In genomic region chr14:121962128-121962890, GRCm38 (mm10) we compare ENCODE assay signal across 11 mouse cellular contexts. TPM values are rescaled to one million over a fixed set of nuclear protein-coding genes. Genes with fewer than 3 reads are reported as not detected.
DNase-seq lines count a peak whose midpoint lies in the region; ATAC-seq and TF ChIP-seq lines count a peak whose summit lies in the region.
"Had no signal": no experiment of that assay in that cellular context is flagged by ENCODE, and none has a peak within 500 bp of the region (broad histone marks: within the 10 kb centered on the region; RNA-seq: fewer than 3 reads in every experiment).

No protein-coding gene starts in this region.

- H3K9me3 ChIP-seq in forebrain, postnatal 0 days (ENCODE audit: low read length) = no peaks in the 10 kb centered on the region
- no peaks in the 10 kb centered on the region for H3K9me3 ChIP-seq in forebrain, embryonic 14.5 days (replicated peaks; ENCODE audit: control insufficient read depth, low read length)
- no peaks in the 10 kb centered on the region for H3K9me3 ChIP-seq in heart, embryonic 14.5 days (ENCODE audit: control insufficient read depth, low read length)
- H3K9me3 ChIP-seq: midbrain, embryonic 12.5 days had no signal

- H3K36me3 ChIP-seq in forebrain, postnatal 0 days (ENCODE audit: insufficient read depth) = no peaks in the 10 kb centered on the region
- no peaks in the 10 kb centered on the region for H3K36me3 ChIP-seq in forebrain, embryonic 14.5 days (ENCODE audit: control insufficient read depth, insufficient read depth, low read length)
- no peaks in the 10 kb centered on the region for H3K36me3 ChIP-seq in liver, adult 2 months (ENCODE audit: control insufficient read depth, insufficient read depth, low read length)
- no peaks in the 10 kb centered on the region for H3K36me3 ChIP-seq in heart, embryonic 14.5 days (ENCODE audit: control insufficient read depth, insufficient read depth, low read length)
- H3K36me3 ChIP-seq: midbrain, embryonic 12.5 days had no signal

- no peak overlapping the region for H3K4me3 ChIP-seq in forebrain, postnatal 0 days (ENCODE audit: low read depth, low read length)
- no peak overlapping the region for H3K4me3 ChIP-seq in forebrain, embryonic 14.5 days (ENCODE audit: low read depth, low read length)
- H3K4me3 ChIP-seq in liver, adult 2 months (ENCODE audit: insufficient read depth, low read depth, low read length) = no peak overlapping the region
- no peak overlapping the region for H3K4me3 ChIP-seq in heart, embryonic 14.5 days (ENCODE audit: control insufficient read depth in 1 of 2, insufficient read depth in 1 of 2, low read depth in 1 of 2, low read length in 2 of 2)
- H3K4me3 ChIP-seq: midbrain, embryonic 12.5 days had no signal

- H3K4me2 ChIP-seq in forebrain, postnatal 0 days (ENCODE audit: low read depth) = no peak overlapping the region
- no peak overlapping the region for H3K4me2 ChIP-seq in forebrain, embryonic 14.5 days (ENCODE audit: low read length)
- H3K4me2 ChIP-seq in heart, embryonic 14.5 days (ENCODE audit: low read length) = peak overlapping the region; percentile 49
- H3K4me2 ChIP-seq: midbrain, embryonic 12.5 days had no signal

- no peak for DNase-seq in forebrain, postnatal 0 days
- no peak for DNase-seq in forebrain, embryonic 14.5 days (ENCODE audit: low spot score)
- DNase-seq in liver, adult 2 months (ENCODE audit: extremely low read depth, low read depth, low spot score) = no peak
- no peak for DNase-seq in liver
- DNase-seq in embryo, embryonic 10 days (ENCODE audit: low spot score) = no peak
- DNase-seq: cerebellum, adult 11-12 months had no signal

- no peak for TF ChIP-seq POLR2A in liver, adult 2 months (IDR thresholded peaks at IDR 0.05; ENCODE audit: extremely low read depth, insufficient read depth, low read length)

- H3K27me3 ChIP-seq in forebrain, postnatal 0 days (ENCODE audit: insufficient read depth, low read length) = no peaks in the 10 kb centered on the region
- H3K27me3 ChIP-seq in forebrain, embryonic 14.5 days (replicated peaks; ENCODE audit: control insufficient read depth, insufficient read depth, low read length) = no peaks in the 10 kb centered on the region
- no peaks in the 10 kb centered on the region for H3K27me3 ChIP-seq in liver, adult 2 months (ENCODE audit: control insufficient read depth, insufficient read depth, low read length)
- H3K27me3 ChIP-seq in heart, embryonic 14.5 days (ENCODE audit: control insufficient read depth, insufficient read depth, low read length) = no peaks in the 10 kb centered on the region
- H3K27me3 ChIP-seq: midbrain, embryonic 12.5 days had no signal

- no peak overlapping the region for H3K9ac ChIP-seq in forebrain, postnatal 0 days
- no peak overlapping the region for H3K9ac ChIP-seq in forebrain, embryonic 14.5 days (ENCODE audit: low read length)
- H3K9ac ChIP-seq in liver, adult 2 months (ENCODE audit: low read depth, low read length) = no peak overlapping the region
- 0 out of 2 replicates have a peak overlapping the region, but pooled peaks have one; percentile 23 for H3K9ac ChIP-seq in heart, embryonic 14.5 days (ENCODE audit: low read length)
- H3K9ac ChIP-seq: midbrain, embryonic 12.5 days had no signal

- H3K79me2 ChIP-seq in liver, adult 2 months (ENCODE audit: control insufficient read depth, insufficient read depth, low read length) = no peaks in the 10 kb centered on the region; the same call in 1 of the 2 replicates

- H3K27ac ChIP-seq in forebrain, postnatal 0 days (ENCODE audit: low read depth, low read length) = 0 out of 2 replicates have a peak overlapping the region, but pooled peaks have one; percentile 21
- H3K27ac ChIP-seq in forebrain, embryonic 14.5 days (ENCODE audit: low read depth, low read length) = no peak overlapping the region
- peak overlapping the region; percentile 51 for H3K27ac ChIP-seq in liver, adult 2 months (replicated peaks; ENCODE audit: insufficient read depth, low read depth, low read length)
- H3K27ac ChIP-seq in heart, embryonic 14.5 days (replicated peaks in 1 of 2; ENCODE audit: control insufficient read depth in 1 of 2, insufficient read depth in 1 of 2, low read depth in 2 of 2, low read length in 2 of 2) = peak overlapping the region; percentile 15 to 55
- H3K27ac ChIP-seq: midbrain, embryonic 12.5 days had no signal

- TF ChIP-seq CTCF in forebrain, postnatal 0 days (IDR thresholded peaks at IDR 0.05; ENCODE audit: low read depth) = no peak
- TF ChIP-seq CTCF in liver, adult 2 months (IDR thresholded peaks at IDR 0.05; ENCODE audit: low read depth, low read length) = no peak

- 85% methylated on average over 14 of the region's 14 CpGs for WGBS in forebrain, postnatal 0 days
- WGBS in forebrain, embryonic 14.5 days = 86% methylated on average over 14 of the region's 14 CpGs
- 76% methylated on average over 14 of the region's 14 CpGs for WGBS in liver, adult 2 months
- WGBS in heart, embryonic 14.5 days = 66% methylated on average over 14 of the region's 14 CpGs

- ATAC-seq in forebrain, postnatal 0 days = no peak
- ATAC-seq in forebrain, embryonic 14.5 days = no peak
- ATAC-seq in heart, embryonic 14.5 days (ENCODE audit: insufficient number of reproducible peaks, insufficient read depth, low FRiP score, low read depth) = no peak
- ATAC-seq in megakaryocyte, adult 5-6 weeks (ENCODE audit: poor library complexity, severe bottlenecking) = 0 out of 2 replicates have a peak, but pooled peaks have one; percentile 6
- no peak for ATAC-seq in cerebellum, adult (ENCODE audit: insufficient number of reproducible peaks, low FRiP score, low TSS enrichment)

- no peaks in the 10 kb centered on the region for H3K4me1 ChIP-seq in forebrain, postnatal 0 days (ENCODE audit: insufficient read depth)
- H3K4me1 ChIP-seq in forebrain, embryonic 14.5 days (ENCODE audit: control insufficient read depth, insufficient read depth, low read length) = peaks cover 8% of the 10 kb centered on the region
- H3K4me1 ChIP-seq in liver, adult 2 months (ENCODE audit: control insufficient read depth, insufficient read depth, low read length) = peaks cover 2% of the 10 kb centered on the region
- peaks cover 19 to 48% of the 10 kb centered on the region in 2 experiments for H3K4me1 ChIP-seq in heart, embryonic 14.5 days (ENCODE audit: control insufficient read depth in 2 of 2, insufficient read depth in 2 of 2, low read length in 2 of 2)

RNA-seq across cellular contexts. Expression of gene Gpr183, which starts 2.7 kb away (rescaled TPM):
- total RNA-seq in forebrain, postnatal 0 days (2014; rRNA removed) = 0.46 and 0.52 TPM in 2 replicates
- polyA plus RNA-seq in forebrain, postnatal 0 days (2015; fragmentation: Nextera tagmentation; extraction: Ambion mirVana) = 0.68 and 0.74 TPM in 2 replicates
- polyA plus RNA-seq in forebrain, embryonic 14.5 days (2014; fragmentation: Nextera tagmentation; extraction: Ambion mirVana) = 0.74 and 1.1 TPM in 2 replicates
- total RNA-seq in liver, adult 2 months (2014; rRNA removed) = 0.37 and 0.67 TPM in 2 replicates
- polyA plus RNA-seq in liver, adult 2 months (2012; rRNA removed) = 0.17 and 0.26 TPM in 2 replicates
- 1.9 and 2.4 TPM in 2 replicates for polyA plus RNA-seq in heart, embryonic 14.5 days (2014; fragmentation: Nextera tagmentation; extraction: Ambion mirVana)
- total RNA-seq in megakaryocyte, adult 5-6 weeks (2015) = 39.0 and 39.1 TPM in 2 replicates
- 33.8 and 36.4 TPM in 2 replicates for total RNA-seq in megakaryocyte, adult 5-6 weeks (2017)

RNA-seq across cellular contexts. Expression of gene Gpr18, which starts 46.7 kb away (rescaled TPM):
- not detected in 2 replicates for total RNA-seq in forebrain, postnatal 0 days (2014; rRNA removed)
- not detected in 2 replicates for polyA plus RNA-seq in forebrain, postnatal 0 days (2015; fragmentation: Nextera tagmentation; extraction: Ambion mirVana)
- not detected in 2 replicates for polyA plus RNA-seq in forebrain, embryonic 14.5 days (2014; fragmentation: Nextera tagmentation; extraction: Ambion mirVana)
- 0.34 and 0.37 TPM in 2 replicates for total RNA-seq in liver, adult 2 months (2014; rRNA removed)
- 0.26 and 0.93 TPM in 2 replicates for polyA plus RNA-seq in liver, adult 2 months (2012; rRNA removed)
- polyA plus RNA-seq in heart, embryonic 14.5 days (2014; fragmentation: Nextera tagmentation; extraction: Ambion mirVana) = not detected in 2 replicates
- 11.3 and 16.1 TPM in 2 replicates for total RNA-seq in megakaryocyte, adult 5-6 weeks (2015)
- total RNA-seq in megakaryocyte, adult 5-6 weeks (2017) = 11.9 and 12.9 TPM in 2 replicates
- total RNA-seq: layer of hippocampus, postnatal 25 days had no signal
